Mouse (Mus musculus) heart, embryonic 13.5 days (tissue): Measurements from ENCODE around the gene Fam189a2. TPM values are rescaled to one million over a fixed set of nuclear protein-coding genes. Genes with fewer than 3 reads are reported as not detected.

Experiments
- ATAC-seq: fragments of 200-750 bp; cut with Nextera tagmentation; 2 replicates; pipeline ENCODE4 v1.8.0; 2017; ENCODE audit warnings: moderate TSS enrichment; ENCODE audit not compliant: insufficient number of reproducible peaks, low FRiP score, low TSS enrichment; ENCODE audit errors: extremely low read depth
- H3K27ac ChIP-seq: fragments of 300-500 bp; sonication (generic); replicated peaks from 2 replicates; pipeline ENCODE4 v1.5.1; 2015; ENCODE audit warnings: moderate library complexity, mild to moderate bottlenecking, inconsistent platforms
- H3K27me3 ChIP-seq: fragments of 300-500 bp; sonication (generic); replicated peaks from 2 replicates; pipeline ENCODE4 v1.6.1; 2015; ENCODE audit warnings: mild to moderate bottlenecking, inconsistent platforms
- H3K36me3 ChIP-seq: fragments of 300-500 bp; sonication (generic); 2 replicates; pipeline ENCODE4 v1.6.1; 2015; ENCODE audit warnings: mild to moderate bottlenecking, inconsistent platforms
- H3K4me1 ChIP-seq: fragments of 300-500 bp; sonication (generic); 2 replicates; pipeline ENCODE4 v1.6.1; 2015; ENCODE audit warnings: inconsistent platforms
- H3K4me2 ChIP-seq: fragments of 300-500 bp; sonication (generic); 2 replicates; pipeline ENCODE4 v1.6.1; 2015; ENCODE audit warnings: inconsistent platforms, mild to moderate bottlenecking, moderate library complexity
- H3K4me3 ChIP-seq: fragments of 300-500 bp; sonication (generic); 2 replicates; pipeline ENCODE4 v1.5.1; 2015; ENCODE audit warnings: moderate library complexity, mild to moderate bottlenecking, inconsistent platforms
- H3K9ac ChIP-seq: fragments of 300-500 bp; sonication (generic); 2 replicates; pipeline ENCODE4 v1.6.1; 2015; ENCODE audit warnings: inconsistent platforms, mild to moderate bottlenecking, moderate library complexity
- H3K9me3 ChIP-seq: fragments of 300-500 bp; sonication (generic); 2 replicates; pipeline ENCODE4 v1.6.1; 2016; ENCODE audit warnings: inconsistent platforms
- WGBS: fragments of 180-500 bp; shearing (Covaris S2); methylation state at CpG from one replicate; pipeline ENCODE4 v1.1.7; 2015; ENCODE audit warnings: mixed read lengths; 5-methylcytosine and 5-hydroxymethylcytosine counted together
- polyA plus RNA-seq: library from polyadenylated mRNA; unstranded; fragments of >200 nt; fragmentation: Nextera tagmentation; extraction: Ambion mirVana; gene quantifications from 2 replicates; pipeline ENCODE4 v1.2.1, GENCODE M21; 2015

The Fam189a2 gene
- polyA plus RNA-seq, 1 experiment from 2014 or later, result 4.1 TPM

DNA sequence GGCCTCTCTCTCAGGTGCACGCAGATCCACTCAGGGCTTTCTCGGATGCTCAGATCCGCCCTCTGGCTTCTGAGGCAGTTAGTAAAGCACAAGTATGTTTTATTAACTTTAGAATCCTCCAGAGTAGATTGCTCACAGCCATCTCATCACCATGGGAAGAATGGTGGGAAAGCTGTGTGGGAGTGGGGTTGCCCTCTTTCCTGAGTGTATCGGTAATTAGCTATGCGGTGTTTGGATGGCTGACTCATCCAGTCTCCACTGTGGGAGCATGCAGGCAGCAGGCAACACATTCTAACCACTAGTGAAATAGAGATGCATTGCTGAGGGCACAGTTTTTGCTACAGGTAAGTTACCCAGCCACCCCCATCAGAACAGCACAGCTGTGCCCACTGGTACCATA lies 100.0 kb downstream of the Fam189a2 start:
- no peak for ATAC-seq
- 78% methylated on average over 5 of the region's 5 CpGs for WGBS
- H3K36me3 ChIP-seq, result 0 out of 2 replicates have a peak, but pooled peaks cover 3% of the 10 kb centered on the region

DNA sequence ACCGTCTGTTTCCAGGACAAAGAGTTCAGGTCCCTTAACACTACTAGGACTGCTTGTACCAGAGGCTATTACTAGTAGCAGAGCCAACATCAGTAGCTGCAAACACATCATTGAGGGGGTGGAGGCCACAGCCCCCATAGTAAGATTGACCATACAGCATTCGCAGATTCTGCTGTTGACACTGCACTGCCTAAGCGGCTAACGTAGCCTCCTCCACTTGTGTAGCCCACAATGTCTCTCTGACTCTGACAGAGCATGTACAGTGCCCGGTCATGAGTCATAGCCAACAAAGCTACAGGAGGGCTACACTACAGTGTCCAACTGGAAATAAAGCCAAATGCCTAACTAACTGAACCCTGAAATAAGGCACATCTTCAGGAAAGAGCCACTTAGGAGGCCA lies 105.3 kb downstream of the Fam189a2 start:
- no peak overlapping the region for H3K9ac ChIP-seq
- H3K9me3 ChIP-seq, result no peaks in the 10 kb centered on the region
- no peak overlapping the region for H3K27ac ChIP-seq
- WGBS, result 84% methylated on average over 5 of the region's 5 CpGs
- 0 out of 2 replicates have a peak, but pooled peaks cover 4% of the 10 kb centered on the region for H3K4me1 ChIP-seq
- no peak overlapping the region for H3K4me3 ChIP-seq
- H3K27me3 ChIP-seq, result no peaks in the 10 kb centered on the region
- no peaks in the 10 kb centered on the region for H3K36me3 ChIP-seq
- no peak overlapping the region for H3K4me2 ChIP-seq
- no peak for ATAC-seq

More for the DNA sequence above, 100.0 kb downstream of the Fam189a2 start:
- H3K9me3 ChIP-seq, result peaks cover 11% of the 10 kb centered on the region; the same call in 1 of the 2 replicates
- no peak overlapping the region for H3K9ac ChIP-seq
- no peak overlapping the region for H3K4me2 ChIP-seq
- H3K4me1 ChIP-seq, result no peaks in the 10 kb centered on the region
- H3K4me3 ChIP-seq, result no peak overlapping the region
- no peak overlapping the region for H3K27ac ChIP-seq
- H3K27me3 ChIP-seq, result no peaks in the 10 kb centered on the region

DNA sequence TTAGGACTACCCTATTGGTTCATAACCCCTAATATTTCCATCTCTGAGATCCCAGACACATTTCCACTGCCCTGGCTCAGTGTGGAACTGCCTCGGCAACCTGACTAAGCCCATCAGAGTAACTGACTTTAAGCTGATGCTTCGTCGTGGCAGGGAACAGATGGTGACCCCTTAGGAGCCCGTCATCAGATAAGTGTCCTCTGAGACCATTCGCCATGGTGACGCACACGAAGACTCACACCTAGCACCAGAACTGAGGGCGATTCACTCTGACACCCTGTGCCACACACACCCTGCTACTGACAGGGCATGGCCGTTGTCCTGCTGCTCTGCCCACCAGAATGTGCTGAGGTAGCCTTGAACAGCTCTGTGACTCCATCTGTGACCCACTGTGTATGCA lies 106.0 kb downstream of the Fam189a2 start:
- Histone ChIP-seq H3K36me3 (no peaks in the 10 kb centered on the region), H3K27me3 (no peaks in the 10 kb centered on the region), H3K4me3 (no peak overlapping the region), H3K4me2 (no peak overlapping the region), H3K9ac (no peak overlapping the region), H3K27ac (no peak overlapping the region), H3K4me1 (0 out of 2 replicates have a peak, but pooled peaks cover 4% of the 10 kb centered on the region), H3K9me3 (no peaks in the 10 kb centered on the region)
- WGBS, result 73% methylated on average over 9 of the region's 9 CpGs
- no peak for ATAC-seq

DNA sequence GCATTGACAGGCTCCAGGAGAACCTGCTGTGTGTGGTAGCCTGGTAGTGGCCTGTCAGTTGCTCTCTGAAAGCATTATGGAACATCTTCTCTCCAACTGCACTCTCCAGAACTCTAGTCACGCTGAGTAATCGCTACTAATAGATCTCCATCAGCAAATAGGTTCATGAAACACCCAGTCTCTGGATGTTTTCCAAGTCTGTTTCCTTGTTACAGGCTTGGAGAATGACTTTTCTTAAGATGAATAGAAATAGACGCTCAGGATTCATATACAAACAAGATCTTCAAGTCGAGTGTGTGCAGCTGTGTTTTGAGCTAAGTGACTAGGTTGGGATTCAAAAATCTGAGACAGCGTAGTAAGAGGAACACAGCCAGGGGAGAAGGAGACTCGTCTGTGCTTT lies 106.8 kb downstream of the Fam189a2 start:
- WGBS, result 64% methylated on average over 6 of the region's 6 CpGs
- H3K9ac ChIP-seq, result no peak overlapping the region
- no peaks in the 10 kb centered on the region for H3K27me3 ChIP-seq
- ATAC-seq, result no peak
- H3K36me3 ChIP-seq, result no peaks in the 10 kb centered on the region
- no peaks in the 10 kb centered on the region for H3K9me3 ChIP-seq
- no peak overlapping the region for H3K27ac ChIP-seq
- H3K4me3 ChIP-seq, result no peak overlapping the region
- no peak overlapping the region for H3K4me2 ChIP-seq
- H3K4me1 ChIP-seq, result 0 out of 2 replicates have a peak, but pooled peaks cover 4% of the 10 kb centered on the region

Other genes starting within 250 kb of the Fam189a2 start
- gene Tjp2, start 194.0 kb upstream of the Fam189a2 start, polyA plus RNA-seq, result 21.6 and 22.7 TPM in 2 replicates
- gene Fxn, start 249.6 kb upstream of the Fam189a2 start, polyA plus RNA-seq, result 60.9 and 64.0 TPM in 2 replicates